Mouse (Mus musculus) ES-Bruce4 (cell line): Measurements from ENCODE around the gene Vps35l. TPM values are rescaled to one million over a fixed set of nuclear protein-coding genes. Genes with fewer than 3 reads are reported as not detected.

ENCODE experiments used
- H3K27ac ChIP-seq: 2 replicates; pipeline ENCODE4 v1.5.1; 2012; ENCODE audit warnings: low read length, inconsistent platforms; ENCODE audit not compliant: insufficient read depth
- H3K27me3 ChIP-seq: 2 replicates; pipeline ENCODE4 v1.6.1; 2012; ENCODE audit warnings: mild to moderate bottlenecking, low read length, inconsistent platforms; ENCODE audit not compliant: control insufficient read depth, poor library complexity, insufficient read depth, severe bottlenecking
- H3K36me3 ChIP-seq: 2 replicates; pipeline ENCODE4 v1.6.1; 2012; ENCODE audit warnings: inconsistent platforms, mild to moderate bottlenecking, low read length, moderate library complexity; ENCODE audit not compliant: control insufficient read depth, poor library complexity, insufficient read depth, severe bottlenecking
- H3K4me1 ChIP-seq: one replicate; pipeline ENCODE4 v1.8.1; 2011; ENCODE audit warnings: low read length; ENCODE audit not compliant: control insufficient read depth, insufficient read depth
- H3K4me3 ChIP-seq: 2 replicates; pipeline ENCODE4 v1.5.1; 2011; ENCODE audit warnings: low read depth, mild to moderate bottlenecking, low read length
- H3K9ac ChIP-seq: 2 replicates; pipeline ENCODE4 v1.6.1; 2012; ENCODE audit warnings: low read depth, mild to moderate bottlenecking, inconsistent platforms; ENCODE audit not compliant: poor library complexity, severe bottlenecking
- H3K9me3 ChIP-seq: replicated peaks from 2 replicates; pipeline ENCODE4 v1.6.1; 2012; ENCODE audit warnings: mild to moderate bottlenecking, low read length, inconsistent platforms; ENCODE audit not compliant: control insufficient read depth, poor library complexity, insufficient read depth, severe bottlenecking
- CTCF ChIP-seq: IDR thresholded peaks from one replicate; pipeline ENCODE4 v1.8.1; 2011; ENCODE audit warnings: low read depth, low read length
- EP300 ChIP-seq: IDR thresholded peaks from 2 replicates; pipeline ENCODE4 v1.6.1; 2011; ENCODE audit warnings: low read depth, low read length; ENCODE audit not compliant: insufficient read depth
- POLR2A ChIP-seq: IDR thresholded peaks from one replicate; pipeline ENCODE4 v1.8.1; 2011; ENCODE audit warnings: low read length; ENCODE audit not compliant: insufficient read depth
- polyA plus RNA-seq: library from polyadenylated mRNA; stranded (reverse); fragments of >200 nt; gene quantifications from 2 replicates; pipeline ENCODE4 v1.2.4, GENCODE M21; 2011; ENCODE audit warnings: low read depth; ENCODE audit not compliant: missing spikeins, insufficient read depth, insufficient read length

Gene Vps35l
- polyA plus RNA-seq, 1 experiment, result 54.7 TPM

DNA sequence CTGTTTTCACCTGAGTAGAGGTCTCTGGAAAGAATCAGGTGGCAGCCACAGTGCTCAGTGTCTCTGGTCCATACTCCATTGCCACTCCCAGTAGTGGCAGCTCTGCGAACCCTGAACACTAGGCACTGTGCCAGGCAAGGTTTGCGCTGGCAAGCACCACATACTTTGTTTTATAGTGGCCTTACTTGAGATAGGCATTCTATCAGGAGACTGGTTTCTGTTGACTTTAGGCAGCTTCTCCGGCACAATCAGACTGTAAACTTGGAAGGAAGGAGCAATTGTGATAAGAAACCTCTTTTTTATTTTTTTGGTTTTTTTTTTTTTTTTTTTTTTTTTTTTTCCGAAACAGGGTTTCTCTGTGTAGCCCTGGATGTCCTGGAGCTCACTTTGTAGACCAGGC is 32.0 kb upstream of the Vps35l start:
- H3K27ac ChIP-seq, result no peak overlapping the region
- H3K36me3 ChIP-seq, result no peaks in the 10 kb centered on the region
- TF ChIP-seq POLR2A (no peak), CTCF (no peak), EP300 (no peak)
- H3K4me1 ChIP-seq, result peaks cover 2% of the 10 kb centered on the region
- no peak overlapping the region for H3K9ac ChIP-seq
- H3K27me3 ChIP-seq, result no peaks in the 10 kb centered on the region
- no peak overlapping the region for H3K4me3 ChIP-seq
- no peaks in the 10 kb centered on the region for H3K9me3 ChIP-seq

DNA sequence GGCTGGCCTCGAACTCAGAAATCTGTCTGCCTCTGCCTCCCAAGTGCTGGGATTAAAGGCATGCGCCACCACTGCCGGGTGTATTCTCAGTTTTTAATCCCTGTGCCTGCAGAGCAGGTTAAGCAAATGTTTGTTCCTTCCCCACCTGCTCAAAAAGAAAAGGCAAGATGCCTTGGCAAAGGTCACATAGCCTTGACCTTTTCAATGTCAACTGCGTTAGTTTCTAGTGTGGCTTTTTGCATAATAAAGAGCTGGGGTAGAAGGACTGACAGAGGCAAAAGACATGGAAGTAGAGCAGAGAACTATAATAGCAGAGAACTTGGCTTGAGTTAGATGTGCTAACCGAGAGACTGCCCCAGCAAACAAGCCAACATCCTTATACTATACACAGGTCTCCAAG is 29.2 kb upstream of the Vps35l start:
- Histone ChIP-seq H3K9ac (no peak overlapping the region), H3K27ac (peak overlapping the region; percentile 29; the same call in 1 of the 2 replicates), H3K4me1 (peaks cover 2% of the 10 kb centered on the region), H3K4me3 (no peak overlapping the region), H3K9me3 (no peaks in the 10 kb centered on the region), H3K27me3 (no peaks in the 10 kb centered on the region), H3K36me3 (peaks cover 3% of the 10 kb centered on the region)
- no peak for TF ChIP-seq CTCF
- no peak for TF ChIP-seq POLR2A
- TF ChIP-seq EP300, result no peak

DNA sequence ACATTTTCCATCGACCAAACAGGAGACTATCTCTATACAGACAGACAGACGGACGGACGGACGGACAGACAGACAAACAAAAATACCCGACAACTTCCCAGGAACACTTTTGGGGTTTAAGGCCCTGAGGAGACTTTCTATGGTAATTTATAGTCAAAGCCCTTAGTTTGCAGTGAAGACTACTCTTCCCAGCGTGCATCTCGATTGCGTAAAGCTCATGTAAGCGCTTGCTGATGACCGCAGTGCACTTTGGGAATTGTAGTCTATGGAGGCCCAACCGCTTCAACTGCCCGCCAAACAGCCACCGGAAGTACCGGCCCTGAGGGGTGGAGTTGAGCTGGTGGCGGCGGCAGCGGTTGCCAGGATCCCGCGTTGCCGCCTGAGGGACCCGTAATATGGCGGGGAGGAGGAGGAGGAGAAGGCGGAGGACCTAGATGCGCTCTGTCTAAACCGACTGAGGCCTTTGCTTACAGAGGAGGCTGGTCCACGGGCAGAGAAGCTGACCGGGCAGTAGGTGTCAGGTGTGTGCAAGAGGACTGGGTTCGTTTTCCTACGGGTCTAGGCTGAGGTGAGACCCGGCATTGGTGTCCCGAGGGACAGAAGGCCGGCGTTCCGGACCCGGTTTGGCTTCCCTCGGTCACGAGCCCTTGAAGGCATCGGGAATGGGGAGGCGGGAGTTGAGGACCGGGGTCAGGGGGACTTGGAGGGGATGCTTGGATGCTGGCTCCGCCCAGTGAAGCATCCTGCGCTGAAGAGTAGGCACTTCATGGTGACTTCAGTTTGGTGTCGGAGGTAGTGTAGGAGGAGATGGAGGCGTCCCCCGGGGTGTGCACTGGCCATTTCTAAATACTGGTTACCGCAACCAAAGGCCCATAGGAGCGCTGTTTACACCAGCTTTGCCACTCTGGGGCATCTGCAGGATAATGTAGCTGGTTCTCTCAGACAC is 27.5 kb upstream of the Vps35l start, which contains the start of gene Ccp110:
Ccp110 (plus strand) TSS at position 325 of the 946 bp plus-strand sequence.
- H3K4me1 ChIP-seq, result peaks cover 2% of the 10 kb centered on the region
- H3K9me3 ChIP-seq, result no peaks in the 10 kb centered on the region
- peaks cover 3% of the 10 kb centered on the region for H3K36me3 ChIP-seq
- peak within 1 kb of the TSS; percentile 16 for H3K9ac ChIP-seq
- TF ChIP-seq CTCF, result no peak
- no peak for TF ChIP-seq POLR2A
- H3K27me3 ChIP-seq, result no peaks in the 10 kb centered on the region
- H3K4me3 ChIP-seq, result peak within 1 kb of the TSS; percentile 70
- H3K27ac ChIP-seq, result no peak within 1 kb of the TSS

DNA sequence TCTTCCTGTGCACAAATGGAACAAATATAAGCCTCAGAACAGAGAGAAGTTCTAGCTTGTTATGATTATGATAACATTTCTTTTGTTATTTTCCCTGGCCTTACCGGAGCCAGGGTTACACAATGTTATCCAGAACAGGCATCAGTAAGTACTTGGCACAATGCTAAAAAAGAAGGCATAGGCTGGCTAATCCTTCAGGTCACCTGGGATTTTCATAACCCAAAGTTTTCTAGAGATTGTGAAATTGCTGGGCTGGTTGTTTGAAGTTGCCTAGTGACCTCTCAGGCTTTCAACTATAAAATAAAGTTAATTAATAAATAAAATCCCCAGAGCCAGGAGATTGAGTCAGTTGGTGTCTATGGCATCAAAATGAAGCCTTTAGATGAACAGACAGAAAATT is 25.2 kb upstream of the Vps35l start:
- TF ChIP-seq EP300 (no peak), POLR2A (no peak), CTCF (no peak)
- H3K27ac ChIP-seq, result no peak overlapping the region
- no peak overlapping the region for H3K9ac ChIP-seq
- no peaks in the 10 kb centered on the region for H3K27me3 ChIP-seq
- no peak overlapping the region for H3K4me3 ChIP-seq
- H3K36me3 ChIP-seq, result peaks cover 10% of the 10 kb centered on the region
- no peaks in the 10 kb centered on the region for H3K9me3 ChIP-seq
- peaks cover 2% of the 10 kb centered on the region for H3K4me1 ChIP-seq

DNA sequence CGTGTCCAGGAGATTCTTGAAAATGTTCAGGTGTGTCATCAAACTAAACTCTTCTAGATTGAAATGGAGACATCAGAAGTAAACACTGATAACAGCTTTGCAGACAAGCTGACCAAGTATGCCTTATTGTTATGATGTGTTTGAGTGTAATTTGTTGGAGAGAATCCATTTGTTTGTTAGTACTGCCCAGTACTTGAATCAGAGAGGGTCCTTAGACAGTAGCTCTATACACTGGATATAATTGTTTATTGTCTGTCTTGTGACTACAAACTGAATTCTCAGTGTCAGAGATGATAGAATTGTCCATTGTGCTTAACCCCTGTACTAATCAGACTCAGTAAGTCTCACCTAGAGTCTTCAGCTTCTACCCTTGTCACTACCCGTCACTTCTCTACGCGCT is 22.0 kb upstream of the Vps35l start:
- TF ChIP-seq EP300 (no peak), CTCF (no peak), POLR2A (no peak)
- no peaks in the 10 kb centered on the region for H3K9me3 ChIP-seq
- no peaks in the 10 kb centered on the region for H3K4me1 ChIP-seq
- H3K9ac ChIP-seq, result no peak overlapping the region
- peaks cover 20% of the 10 kb centered on the region for H3K36me3 ChIP-seq
- H3K27ac ChIP-seq, result no peak overlapping the region
- no peaks in the 10 kb centered on the region for H3K27me3 ChIP-seq
- no peak overlapping the region for H3K4me3 ChIP-seq

DNA sequence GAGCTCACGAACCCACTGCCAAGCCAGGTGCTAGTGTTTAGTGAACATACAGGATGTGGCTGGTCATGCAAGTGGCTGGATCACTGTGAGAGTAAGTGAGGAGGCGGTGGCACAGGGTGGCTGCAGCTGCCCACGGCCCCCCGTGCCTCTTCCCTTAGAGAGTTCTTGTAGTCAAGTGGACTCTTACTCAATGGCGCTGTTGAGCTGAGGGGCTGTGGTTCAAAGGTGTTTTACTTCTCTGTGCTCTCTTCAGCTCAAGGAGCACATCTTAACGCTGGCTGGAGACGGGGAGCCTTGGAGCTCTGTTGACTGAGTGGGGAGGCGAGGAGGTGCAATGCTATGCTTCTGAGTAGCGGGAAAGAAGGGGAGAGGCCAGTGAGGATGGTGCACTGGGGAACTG is 16.1 kb upstream of the Vps35l start:
- H3K4me1 ChIP-seq, result no peaks in the 10 kb centered on the region
- no peak for TF ChIP-seq EP300
- no peak for TF ChIP-seq POLR2A
- no peak for TF ChIP-seq CTCF

More for the DNA sequence above, 16.1 kb upstream of the Vps35l start:
- Histone ChIP-seq H3K4me3 (no peak overlapping the region), H3K36me3 (peaks cover 21% of the 10 kb centered on the region), H3K9ac (no peak overlapping the region), H3K27ac (no peak overlapping the region), H3K9me3 (no peaks in the 10 kb centered on the region), H3K27me3 (no peaks in the 10 kb centered on the region)
